ENCODE assay signal across 17 mouse cellular contexts in genomic region chr8:121391254-121391653, GRCm38 (mm10).
DNase-seq lines count a peak whose midpoint lies in the region; ATAC-seq lines count a peak whose summit lies in the region.
"Had no signal": no experiment of that assay in that cellular context is flagged by ENCODE, and none has a peak within 500 bp of the region (broad histone marks: within the 10 kb centered on the region; RNA-seq: fewer than 3 reads in every experiment).

No protein-coding gene starts in this region.

- ATAC-seq in forebrain, embryonic 14.5 days, result peak; percentile 50; the same call in 1 of the 2 replicates
- ATAC-seq in forebrain, embryonic 11.5 days (replicated peaks; ENCODE audit: low FRiP score), result no peak
- ATAC-seq in kidney, embryonic 16.5 days (ENCODE audit: low FRiP score, low TSS enrichment), result no peak
- peak; percentile 68 for ATAC-seq in common myeloid progenitor, adult 5-6 weeks (replicated peaks; ENCODE audit: low read depth, poor library complexity, severe bottlenecking)
- no peak for ATAC-seq in limb, embryonic 11.5 days (ENCODE audit: insufficient number of reproducible peaks, low FRiP score, low TSS enrichment, low read depth)
- ATAC-seq: inflammation-experienced regulatory T-cells, adult 6 months; Patski had no signal

- no peaks in the 10 kb centered on the region for H3K9me3 ChIP-seq in forebrain, embryonic 14.5 days (replicated peaks; ENCODE audit: control insufficient read depth, low read length)
- no peaks in the 10 kb centered on the region for H3K9me3 ChIP-seq in forebrain, embryonic 11.5 days (ENCODE audit: control insufficient read depth, low read length)
- no peaks in the 10 kb centered on the region for H3K9me3 ChIP-seq in kidney, embryonic 16.5 days (ENCODE audit: low read length)
- H3K9me3 ChIP-seq in limb, embryonic 11.5 days (ENCODE audit: control insufficient read depth, low read length), result no peaks in the 10 kb centered on the region
- H3K9me3 ChIP-seq: limb, embryonic 13.5 days; liver, embryonic 15.5 days; midbrain, embryonic 12.5 days had no signal

- no peaks in the 10 kb centered on the region for H3K36me3 ChIP-seq in forebrain, embryonic 14.5 days (ENCODE audit: control insufficient read depth, insufficient read depth, low read length)
- no peaks in the 10 kb centered on the region for H3K36me3 ChIP-seq in forebrain, embryonic 11.5 days (ENCODE audit: control insufficient read depth, insufficient read depth, low read length)
- no peaks in the 10 kb centered on the region for H3K36me3 ChIP-seq in kidney, embryonic 16.5 days (ENCODE audit: insufficient read depth, low read length)
- no peaks in the 10 kb centered on the region for H3K36me3 ChIP-seq in limb, embryonic 11.5 days (ENCODE audit: control insufficient read depth, insufficient read depth, low read length)
- H3K36me3 ChIP-seq: limb, embryonic 13.5 days; liver, embryonic 15.5 days; midbrain, embryonic 12.5 days had no signal

- H3K27me3 ChIP-seq in forebrain, embryonic 14.5 days (replicated peaks; ENCODE audit: control insufficient read depth, insufficient read depth, low read length), result peaks cover 28% of the 10 kb centered on the region
- peaks cover 26% of the 10 kb centered on the region for H3K27me3 ChIP-seq in forebrain, embryonic 11.5 days (ENCODE audit: control insufficient read depth, insufficient read depth, low read length)
- peaks cover 23% of the 10 kb centered on the region; the same call in 1 of the 2 replicates for H3K27me3 ChIP-seq in kidney, embryonic 16.5 days (ENCODE audit: insufficient read depth, low read length)
- peaks cover 16% of the 10 kb centered on the region for H3K27me3 ChIP-seq in limb, embryonic 11.5 days (ENCODE audit: control insufficient read depth, insufficient read depth, low read length)

- no peak overlapping the region for H3K4me3 ChIP-seq in forebrain, embryonic 14.5 days (ENCODE audit: low read depth, low read length)
- H3K4me3 ChIP-seq in forebrain, embryonic 11.5 days (ENCODE audit: low read depth, low read length), result no peak overlapping the region
- no peak overlapping the region for H3K4me3 ChIP-seq in kidney, embryonic 16.5 days (ENCODE audit: low read length)
- no peak overlapping the region for H3K4me3 ChIP-seq in limb, embryonic 11.5 days (ENCODE audit: low read depth, low read length)
- H3K4me3 ChIP-seq: limb, embryonic 13.5 days; liver, embryonic 15.5 days; midbrain, embryonic 12.5 days; myocyte had no signal

- no peak overlapping the region for H3K4me2 ChIP-seq in forebrain, embryonic 14.5 days (ENCODE audit: low read length)
- H3K4me2 ChIP-seq in forebrain, embryonic 11.5 days (ENCODE audit: low read depth, low read length, severe bottlenecking), result no peak overlapping the region
- H3K4me2 ChIP-seq in kidney, embryonic 16.5 days (replicated peaks; ENCODE audit: low read depth, low read length), result no peak overlapping the region
- H3K4me2 ChIP-seq in limb, embryonic 11.5 days (ENCODE audit: low read depth, severe bottlenecking), result no peak overlapping the region
- H3K4me2 ChIP-seq: limb, embryonic 13.5 days; liver, embryonic 15.5 days; midbrain, embryonic 12.5 days had no signal

- no peak overlapping the region for H3K9ac ChIP-seq in forebrain, embryonic 14.5 days (ENCODE audit: low read length)
- no peak overlapping the region for H3K9ac ChIP-seq in forebrain, embryonic 11.5 days (ENCODE audit: low read length)
- H3K9ac ChIP-seq in kidney, embryonic 16.5 days (replicated peaks; ENCODE audit: low read length), result 0 out of 2 replicates have a peak overlapping the region, but pooled peaks have one; percentile 19
- H3K9ac ChIP-seq in limb, embryonic 11.5 days (ENCODE audit: low read length), result 0 out of 2 replicates have a peak overlapping the region, but pooled peaks have one; percentile 14
- H3K9ac ChIP-seq: limb, embryonic 13.5 days; liver, embryonic 15.5 days; midbrain, embryonic 12.5 days had no signal

- 11% methylated on average over 9 of the region's 9 CpGs for WGBS in forebrain, embryonic 14.5 days
- WGBS in forebrain, embryonic 11.5 days, result 13% methylated on average over 9 of the region's 9 CpGs
- 8% methylated on average over 9 of the region's 9 CpGs for WGBS in kidney, embryonic 16.5 days
- 2% methylated on average over 9 of the region's 9 CpGs for WGBS in limb, embryonic 11.5 days

- DNase-seq in forebrain, embryonic 14.5 days (ENCODE audit: low spot score), result peak; percentile 60
- no peak for DNase-seq in forebrain, embryonic 11.5 days (ENCODE audit: low spot score)
- DNase-seq in kidney, adult 9 months, result no peak
- DNase-seq in limb, embryonic 11.5 days (ENCODE audit: low spot score), result no peak
- DNase-seq in cerebellum, adult 11-12 months, result no peak
- DNase-seq: heart, adult 11 months; right cerebral cortex, adult 18-20 months; thymus, postnatal 14 days had no signal

- no peak overlapping the region for H3K27ac ChIP-seq in forebrain, embryonic 14.5 days (ENCODE audit: low read depth, low read length)
- H3K27ac ChIP-seq in forebrain, embryonic 11.5 days (ENCODE audit: low read depth, low read length), result no peak overlapping the region
- H3K27ac ChIP-seq in kidney, embryonic 16.5 days (ENCODE audit: low read length), result peak overlapping the region; percentile 85
- no peak overlapping the region for H3K27ac ChIP-seq in limb, embryonic 11.5 days (replicated peaks; ENCODE audit: low read depth, low read length)
- H3K27ac ChIP-seq: limb, embryonic 13.5 days; liver, embryonic 15.5 days; midbrain, embryonic 12.5 days; stomach, postnatal 0 days had no signal

- H3K4me1 ChIP-seq in forebrain, embryonic 14.5 days (ENCODE audit: control insufficient read depth, insufficient read depth, low read length), result peaks cover 10% of the 10 kb centered on the region; the same call in 1 of the 2 replicates
- H3K4me1 ChIP-seq in forebrain, embryonic 11.5 days (replicated peaks; ENCODE audit: control insufficient read depth, insufficient read depth, low read length), result peaks cover 11% of the 10 kb centered on the region
- H3K4me1 ChIP-seq in kidney, embryonic 16.5 days (ENCODE audit: insufficient read depth, low read length), result peaks cover 43% of the 10 kb centered on the region
- peaks cover 32% of the 10 kb centered on the region for H3K4me1 ChIP-seq in limb, embryonic 11.5 days (ENCODE audit: control insufficient read depth, insufficient read depth, low read length)
- H3K4me1 ChIP-seq: liver, embryonic 15.5 days had no signal

Comparison
In these comparisons a context has a peak if more than half of its experiments do, and no peak if none do; other contexts are left out.
1. ATAC-seq: peak in forebrain, embryonic 14.5 days (single experiment) and common myeloid progenitor, adult 5-6 weeks (single experiment); none in forebrain, embryonic 11.5 days (single experiment), kidney, embryonic 16.5 days (single experiment) and limb, embryonic 11.5 days (single experiment).
2. H3K9ac ChIP-seq: peak in kidney, embryonic 16.5 days (single experiment) and limb, embryonic 11.5 days (single experiment); none in forebrain, embryonic 14.5 days (single experiment) and forebrain, embryonic 11.5 days (single experiment).